Mouse (Mus musculus) embryo, embryonic 10 days (tissue): Measurements from ENCODE around the gene Ppme1.
A peak's percentile ranks its signal among the peaks of the same experiment; 100 is the strongest.

Experiments
- DNase-seq: peaks from one replicate; pipeline ENCODE4 v3.0.0-alpha.2; 2015; ENCODE audit warnings: low spot score

Ppme1 gene

DNA sequence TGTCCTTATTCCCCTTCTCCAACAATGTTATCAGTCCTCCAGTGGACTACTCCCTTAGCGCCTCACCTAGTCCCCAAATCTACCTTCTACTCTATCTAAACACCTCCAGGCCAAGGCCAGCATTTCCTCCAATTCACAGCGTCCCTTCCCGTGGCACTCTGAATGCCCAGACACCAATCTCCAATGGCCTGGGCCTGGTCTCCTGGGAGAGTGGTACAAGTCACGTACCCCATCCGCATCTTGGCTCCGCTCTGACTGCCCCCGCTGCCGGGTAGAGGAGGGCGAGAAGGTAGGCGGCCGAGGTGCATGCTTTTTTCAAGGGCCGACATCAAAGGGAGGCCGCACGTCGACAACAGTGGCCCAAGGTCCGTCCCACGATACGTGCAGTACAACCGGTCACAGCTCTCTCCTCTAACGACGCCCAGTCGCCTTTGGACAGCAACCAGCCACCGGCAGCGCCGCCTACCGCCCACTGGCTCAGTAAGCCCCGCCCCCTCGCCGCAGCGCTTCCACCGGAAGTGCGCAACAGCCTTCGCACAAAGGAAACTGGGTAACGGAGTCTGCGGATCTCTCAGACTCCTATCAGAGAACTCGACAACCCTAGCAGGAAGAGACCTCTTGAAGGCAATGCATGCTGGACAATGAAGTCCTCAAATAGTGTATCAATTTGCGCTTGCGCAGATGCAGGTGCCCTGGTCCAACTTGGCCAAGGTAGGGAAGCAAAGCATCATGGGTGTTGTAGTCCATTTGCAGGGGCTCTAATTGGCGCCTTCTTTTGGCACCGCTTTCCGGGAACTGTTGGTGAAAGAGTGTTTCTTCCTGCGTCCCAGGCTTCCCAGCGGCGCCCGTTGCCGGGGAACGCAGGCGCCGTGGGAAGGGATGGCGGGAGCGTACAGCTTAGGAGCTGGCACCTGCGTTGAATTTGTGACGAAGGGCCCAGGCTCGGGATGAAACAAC is at the start of gene Ppme1, which contains the start of gene C2cd3:
TSS of gene Ppme1 (minus strand) at position 813 of the 957 bp plus-strand sequence.
TSS of gene C2cd3 (plus strand) at position 739 of the 957 bp plus-strand sequence.
- DNase-seq = peak; percentile 99

DNA sequence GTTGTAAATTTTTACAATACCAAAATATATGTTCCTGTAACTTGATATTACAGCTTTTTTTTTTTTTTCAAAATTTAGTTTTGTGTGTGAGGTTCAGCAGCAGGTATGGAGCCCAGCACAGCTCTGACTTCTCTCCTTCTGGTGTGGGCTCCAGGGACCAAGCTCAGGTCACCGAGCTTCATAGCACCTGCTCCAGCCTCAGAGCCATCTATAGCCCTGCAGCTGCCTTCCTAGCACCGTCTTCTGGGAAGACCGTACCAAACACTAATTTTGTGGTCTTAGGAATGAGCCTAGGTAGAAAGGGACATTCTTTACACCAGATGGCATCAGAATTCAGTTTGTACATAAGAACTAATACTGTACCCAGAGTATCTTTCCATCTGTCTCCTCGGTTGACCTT is 36.6 kb upstream of the Ppme1 start:
- no peak for DNase-seq

DNA sequence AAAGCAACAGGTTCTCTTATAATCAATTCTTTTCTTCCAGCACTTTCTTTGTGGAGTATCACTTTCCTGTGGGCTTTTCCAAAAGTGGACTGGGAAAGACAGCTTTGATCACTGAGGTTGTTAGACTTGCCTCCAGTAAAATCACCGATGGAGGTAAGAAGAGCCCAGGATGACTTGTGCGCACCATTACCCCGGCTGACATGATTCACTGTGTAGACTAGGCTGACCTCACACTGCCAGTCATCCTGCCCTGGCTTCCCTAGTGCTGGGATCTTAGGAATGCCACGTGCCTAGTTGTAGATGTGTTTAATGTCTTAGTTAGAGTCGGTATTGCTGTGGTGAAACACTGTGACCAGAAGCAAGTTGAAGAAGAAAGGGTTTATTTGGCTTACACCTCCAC is 35.6 kb upstream of the Ppme1 start:
- no peak for DNase-seq

DNA sequence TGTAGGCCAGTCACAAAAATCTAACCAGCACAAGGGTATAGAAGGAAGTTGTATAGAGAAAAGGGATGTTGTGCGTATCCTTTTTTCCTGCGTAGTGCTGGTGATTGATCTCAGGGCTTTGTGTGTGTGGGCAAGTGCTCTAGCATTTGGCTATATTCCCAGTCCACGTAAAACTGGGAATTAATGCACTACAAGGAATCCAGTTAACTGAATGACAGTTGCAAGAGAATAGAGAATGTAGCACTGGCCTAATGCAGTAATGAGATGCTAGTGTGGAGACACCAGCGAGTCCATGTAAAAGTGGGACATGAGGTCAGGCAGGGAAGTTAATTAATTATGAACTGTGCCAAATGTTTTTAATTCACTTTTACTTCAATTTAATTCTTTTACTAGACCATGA is 30.6 kb upstream of the Ppme1 start:
- DNase-seq = no peak

DNA sequence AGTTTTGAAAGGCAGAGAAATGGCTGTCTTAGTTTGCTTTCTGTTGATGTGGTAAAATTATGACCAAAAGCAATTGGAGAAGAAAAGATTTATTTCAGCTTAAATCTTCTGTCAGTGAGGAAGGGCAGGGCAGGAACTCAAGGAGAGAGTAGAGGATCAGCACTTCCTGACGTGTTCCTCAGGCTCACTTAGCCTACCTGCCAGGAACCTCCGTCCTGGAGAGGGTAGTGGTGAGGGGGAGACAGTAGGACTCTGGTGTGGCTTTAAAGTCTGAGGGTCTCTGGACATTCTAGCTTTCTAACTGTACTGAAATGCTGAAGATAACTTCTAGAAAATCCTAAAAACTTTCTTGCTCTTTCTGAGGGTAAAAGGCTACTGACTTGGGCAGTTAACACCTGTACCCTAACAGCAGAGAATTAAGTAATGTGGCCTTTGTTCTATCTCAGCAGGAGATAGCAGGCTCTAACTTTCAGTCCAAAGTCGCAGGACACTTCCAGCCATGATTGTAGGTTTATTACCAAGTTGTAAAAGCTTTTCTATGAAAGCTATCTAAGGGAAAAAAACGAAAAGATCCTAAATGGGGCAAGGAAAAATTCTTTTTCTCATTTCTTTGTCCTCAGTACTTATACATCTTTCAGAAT is 28.9 kb upstream of the Ppme1 start:
- DNase-seq = no peak

DNA sequence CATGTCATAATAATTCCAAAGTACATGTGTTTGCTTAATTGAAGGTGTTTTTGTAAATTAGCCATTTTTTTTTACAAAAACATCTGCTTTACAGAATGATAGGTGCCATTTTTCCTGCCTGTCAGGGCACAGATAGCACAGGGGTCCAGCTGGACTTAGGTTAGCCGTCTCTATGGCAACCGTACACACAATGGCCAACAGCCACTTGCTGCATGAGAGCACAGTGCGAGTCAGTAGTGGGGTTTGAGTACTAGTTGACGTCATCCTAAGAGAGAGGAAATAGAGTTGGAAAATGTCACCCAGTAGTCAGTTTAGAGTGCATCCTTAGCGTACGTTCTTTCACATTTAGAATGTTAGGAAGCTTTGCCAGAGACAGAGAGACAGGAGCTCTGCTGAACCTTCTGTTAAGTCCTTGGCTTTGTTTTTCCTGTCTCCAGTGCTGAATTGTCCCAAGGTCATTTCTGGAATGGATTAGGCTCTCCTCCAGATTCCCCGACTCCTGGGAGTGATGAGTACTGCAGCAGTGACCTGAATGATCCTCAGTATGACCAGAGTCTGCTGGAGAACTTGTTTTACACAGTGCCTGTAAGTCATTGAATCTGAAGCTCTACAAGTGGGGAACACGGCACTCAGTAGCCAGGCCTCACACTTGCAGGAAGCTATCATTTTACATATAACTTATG is 27.3 kb upstream of the Ppme1 start:
- peak; percentile 81 for DNase-seq

DNA sequence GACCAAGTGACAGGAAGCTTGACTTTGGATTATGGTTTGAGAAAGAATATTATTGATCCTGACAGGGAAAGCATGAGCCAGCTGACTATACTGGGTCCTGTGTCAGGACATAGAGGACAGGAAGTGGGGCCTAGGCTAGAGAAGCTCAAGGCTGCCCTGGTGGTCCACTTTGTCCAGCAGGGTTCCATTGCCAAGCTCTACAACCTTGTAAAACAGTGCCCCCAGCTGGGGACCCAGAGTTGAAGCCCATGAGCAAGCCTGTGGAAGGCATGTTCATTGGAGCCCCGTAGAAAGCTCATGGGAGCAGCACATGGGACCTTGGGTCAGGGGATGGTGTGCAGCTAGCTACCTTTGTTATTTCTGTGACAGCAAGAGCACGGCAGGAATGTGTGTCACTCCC is 20.2 kb upstream of the Ppme1 start:
- no peak for DNase-seq

DNA sequence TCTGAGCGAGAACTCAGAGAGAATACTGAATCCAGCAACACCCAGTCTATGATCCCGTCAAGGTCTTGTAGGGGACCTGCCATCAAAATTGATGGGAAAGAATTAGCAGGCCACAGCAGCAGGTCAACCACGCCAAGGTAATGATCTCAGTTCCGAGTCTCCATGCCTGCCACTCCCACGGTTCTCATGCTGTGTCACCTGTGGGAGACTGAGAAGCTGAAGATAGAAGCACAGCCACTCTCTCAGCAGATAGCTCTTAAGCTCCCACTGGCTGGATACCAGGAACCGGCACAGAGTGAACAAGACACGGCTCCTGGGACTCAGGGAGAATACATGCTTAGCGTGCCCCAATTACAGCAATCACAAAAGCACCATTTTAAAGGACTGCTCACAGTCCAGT is 18.1 kb upstream of the Ppme1 start:
- DNase-seq = no peak

DNA sequence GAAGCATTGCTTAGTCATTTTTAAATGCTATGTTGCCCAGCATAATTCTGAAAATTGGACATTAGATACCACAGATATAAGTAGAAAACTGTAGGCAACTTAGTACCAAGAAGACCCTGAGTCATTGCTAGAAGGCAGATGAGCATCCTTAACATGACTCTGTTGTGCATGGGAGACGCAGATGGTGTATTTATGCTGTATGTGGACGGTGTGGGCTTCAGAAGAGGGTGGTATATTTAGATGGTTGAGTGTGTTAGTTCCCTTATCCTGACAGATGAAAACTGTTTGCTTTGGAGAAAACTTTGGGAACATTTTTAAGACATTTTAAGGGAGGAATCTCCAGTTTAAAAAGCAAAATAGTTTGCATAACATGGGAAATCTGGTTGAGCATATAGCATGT is 16.1 kb upstream of the Ppme1 start:
- DNase-seq = no peak

DNA sequence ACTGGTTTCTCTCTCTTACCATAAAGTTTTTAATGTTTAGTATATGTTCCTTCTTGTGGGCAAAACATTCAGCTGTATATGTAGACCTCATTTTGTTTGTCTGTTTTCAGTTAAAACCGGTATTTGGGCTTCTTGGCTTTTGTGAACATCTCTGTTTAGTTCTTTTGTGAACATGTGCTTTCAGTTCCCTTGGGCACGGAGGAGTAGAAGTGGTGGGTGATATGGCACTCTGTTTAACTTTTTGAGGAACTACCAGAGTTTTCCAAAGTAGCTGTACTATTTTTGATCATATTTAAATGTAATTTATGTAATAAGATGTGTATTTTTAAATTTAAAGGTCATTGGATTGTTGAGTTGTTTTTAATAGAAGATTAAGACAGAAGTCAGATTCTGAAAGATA is 11.1 kb upstream of the Ppme1 start:
- DNase-seq = no peak

DNA sequence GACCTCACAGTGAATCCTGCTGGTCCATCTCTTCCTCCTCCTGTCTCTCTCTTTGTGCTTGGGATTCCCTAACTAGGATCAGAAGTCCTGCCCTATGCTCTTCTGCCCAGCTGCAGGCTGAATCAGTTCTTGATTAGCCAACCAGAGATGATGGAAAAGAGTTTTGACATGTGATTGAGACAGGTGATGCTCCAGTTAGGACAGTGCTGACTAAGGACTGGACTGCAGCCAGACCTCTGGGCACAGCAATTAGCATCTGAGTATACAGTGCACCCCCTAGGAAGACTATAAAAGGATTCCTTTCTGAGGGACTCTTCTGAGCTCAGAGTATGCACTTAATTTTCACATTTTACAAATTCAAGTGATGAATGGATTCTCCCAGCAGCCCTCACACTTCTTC is 9.1 kb upstream of the Ppme1 start:
- no peak for DNase-seq

DNA sequence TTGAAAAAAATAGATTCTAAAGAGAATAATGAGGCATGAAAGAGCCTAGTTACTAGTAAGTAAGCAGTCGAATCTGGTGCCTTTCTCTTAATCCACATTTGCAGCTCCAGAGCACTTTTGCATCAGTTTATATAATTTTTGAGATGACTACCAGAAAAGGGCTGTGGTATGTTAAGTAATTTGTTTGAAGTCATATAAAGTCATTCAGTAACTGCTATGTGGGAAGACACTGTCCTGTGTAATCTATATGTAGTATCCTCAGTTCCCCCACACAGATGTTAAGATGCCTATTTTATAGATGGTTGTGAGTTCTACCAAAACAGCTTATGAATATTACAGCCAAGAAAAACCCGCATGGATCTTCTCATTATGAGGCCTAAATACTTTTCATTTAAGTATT is 6.2 kb upstream of the Ppme1 start:
- DNase-seq = no peak

DNA sequence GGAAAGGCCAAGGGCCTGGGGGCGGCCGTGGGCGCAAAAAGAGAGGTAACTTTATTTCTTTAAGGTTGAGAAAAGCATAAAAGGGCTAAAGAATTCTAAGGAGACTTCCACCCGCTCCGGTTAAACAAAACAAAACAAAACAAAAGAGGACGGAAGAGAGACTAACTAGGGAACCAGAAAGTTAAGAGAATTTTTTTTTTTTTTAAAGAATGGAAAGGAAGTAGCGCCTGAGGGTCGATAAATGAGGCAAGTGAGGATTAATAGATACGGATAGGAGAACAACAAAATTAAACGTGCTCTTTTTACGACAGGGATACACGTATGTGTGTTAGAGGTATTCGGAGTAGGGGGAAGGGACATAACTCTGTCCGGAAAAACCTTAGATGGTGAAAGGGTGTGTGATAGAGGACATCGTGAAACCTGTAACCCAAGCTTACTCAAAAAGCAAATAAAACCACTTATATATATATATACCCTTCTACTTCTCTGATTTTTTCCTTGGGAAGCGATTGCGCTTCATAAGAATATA is 409 bp upstream of the Ppme1 start:
- peak; percentile 43 for DNase-seq

DNA sequence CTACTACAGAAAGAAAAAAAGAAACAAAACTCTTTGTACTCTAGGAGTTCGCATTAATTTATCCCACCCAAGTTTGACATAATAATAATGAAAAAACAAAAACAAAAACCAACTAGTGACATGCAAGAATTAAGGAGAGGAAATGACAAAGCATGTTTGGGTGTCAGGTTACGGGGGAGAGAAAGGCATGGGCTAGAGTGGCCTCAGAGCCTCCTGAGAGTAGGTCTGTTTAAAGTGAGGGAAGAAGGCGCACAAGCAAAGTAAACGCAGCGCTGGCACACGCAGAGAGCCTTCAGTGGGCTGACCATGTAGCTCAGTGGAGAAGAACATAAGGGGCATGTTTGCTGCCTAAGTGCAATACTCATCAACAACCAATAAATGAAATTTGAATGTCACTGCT is 7.2 kb downstream of the Ppme1 start:
- peak; percentile 36 for DNase-seq

DNA sequence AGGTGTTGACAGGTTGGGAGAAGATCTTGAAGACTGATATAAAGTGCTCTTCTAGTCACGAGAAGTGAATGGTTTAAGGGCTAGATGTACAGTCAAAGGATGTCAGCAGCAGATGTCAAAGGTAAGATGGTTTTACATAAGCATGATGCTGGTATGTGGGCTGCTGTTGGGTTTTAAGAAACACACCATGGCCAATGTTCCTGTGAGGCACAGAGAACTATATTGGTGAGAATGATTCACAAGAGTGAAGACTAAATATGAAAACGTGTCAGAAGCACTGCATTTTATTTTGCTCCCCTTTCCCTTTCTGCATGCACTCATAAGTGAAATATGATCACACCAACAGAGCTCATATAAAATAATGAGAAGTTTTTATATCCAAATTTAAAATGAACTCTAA is 8.9 kb downstream of the Ppme1 start:
- no peak for DNase-seq

DNA sequence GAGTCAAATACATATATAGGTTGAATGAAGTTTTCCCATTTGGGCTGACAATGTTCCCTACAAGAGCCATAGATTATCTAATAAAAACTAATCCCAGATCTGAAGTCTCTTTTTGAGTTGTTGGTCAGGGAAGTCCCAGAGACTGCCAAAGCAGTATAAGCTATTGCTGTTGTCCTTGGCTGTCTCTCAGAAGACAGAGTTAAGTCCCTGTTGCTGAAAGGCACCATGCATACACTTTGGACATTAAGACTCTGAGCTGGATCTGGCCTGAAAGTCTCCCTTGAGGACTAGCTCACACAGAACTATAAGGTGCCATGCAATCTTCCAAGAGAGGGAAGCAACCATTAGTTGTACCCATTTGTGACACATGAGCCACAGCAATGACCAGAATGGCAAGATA is 14.3 kb downstream of the Ppme1 start:
- no peak for DNase-seq

DNA sequence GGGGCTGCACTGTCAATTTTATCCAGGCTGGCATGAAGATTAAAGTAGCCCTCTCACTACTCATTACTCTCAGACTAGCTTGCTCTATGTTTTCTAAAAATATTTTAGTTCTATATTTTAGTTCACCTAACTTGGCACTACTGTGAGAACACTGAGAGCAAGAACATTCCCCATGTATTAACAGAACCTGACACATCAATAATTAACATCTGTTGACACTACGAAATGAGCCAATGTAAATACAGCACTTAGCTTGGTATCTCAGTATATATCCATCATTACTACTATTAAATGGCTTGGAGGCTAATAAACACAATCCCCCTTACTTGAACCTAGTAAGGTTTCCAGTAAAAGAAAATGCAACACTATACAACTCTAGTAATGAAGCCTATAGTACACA is 15.3 kb downstream of the Ppme1 start:
- no peak for DNase-seq

DNA sequence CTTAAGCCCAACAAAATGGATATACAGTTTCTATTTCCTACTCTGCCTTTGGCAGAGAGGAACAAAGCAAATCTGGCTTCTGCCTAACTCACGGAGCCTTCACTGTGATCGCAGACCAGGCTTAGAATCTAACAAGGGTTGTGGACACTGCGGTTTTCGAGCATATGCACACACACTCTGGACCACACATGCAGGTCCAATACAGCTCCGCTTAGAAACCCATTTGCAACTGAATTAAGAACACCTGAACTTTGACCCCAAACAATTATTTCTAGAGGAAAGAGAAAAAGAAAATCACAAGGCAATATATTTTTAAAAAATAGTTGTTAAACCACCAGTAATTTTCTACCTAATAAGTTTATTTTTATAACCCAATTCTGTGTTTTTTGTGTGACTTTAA is 15.8 kb downstream of the Ppme1 start:
- DNase-seq = no peak

DNA sequence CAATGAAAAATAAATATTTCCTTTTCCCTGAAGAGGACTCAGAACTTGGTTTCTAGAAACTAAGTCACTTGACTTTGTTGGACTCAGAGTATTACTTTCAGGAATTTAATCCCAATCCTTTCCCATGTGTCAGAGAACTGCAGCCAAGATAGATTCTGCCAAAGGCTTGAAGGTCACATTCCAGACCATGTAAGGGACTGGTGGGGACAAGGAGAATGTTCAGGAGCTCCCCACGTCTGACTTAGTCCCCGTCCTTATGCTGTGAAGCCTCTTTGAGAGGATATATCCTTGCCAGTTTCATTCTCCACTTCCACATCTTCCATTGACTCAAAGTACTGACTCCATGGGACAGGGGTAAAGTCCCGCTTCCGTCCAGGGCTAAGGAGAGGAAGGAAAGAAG is 17.1 kb downstream of the Ppme1 start:
- DNase-seq = no peak

DNA sequence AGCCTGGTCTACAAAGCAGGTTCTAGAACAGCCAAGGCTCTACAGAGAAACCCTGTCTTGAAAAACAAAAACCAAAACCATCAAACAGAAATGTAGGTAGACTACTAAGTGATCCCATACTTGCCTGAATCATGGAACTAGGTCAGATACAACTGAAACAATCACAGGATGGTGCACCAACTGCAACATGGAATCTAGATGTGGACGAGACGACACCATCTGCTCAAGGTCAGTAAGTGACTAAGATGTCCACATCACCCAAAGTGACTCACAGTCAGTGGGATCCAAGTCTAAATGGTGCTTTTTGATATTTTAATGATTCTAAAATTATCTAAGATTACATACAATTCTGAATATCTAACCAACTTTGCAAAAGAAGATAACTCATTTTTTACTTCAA is 36.2 kb downstream of the Ppme1 start:
- DNase-seq = no peak

DNA sequence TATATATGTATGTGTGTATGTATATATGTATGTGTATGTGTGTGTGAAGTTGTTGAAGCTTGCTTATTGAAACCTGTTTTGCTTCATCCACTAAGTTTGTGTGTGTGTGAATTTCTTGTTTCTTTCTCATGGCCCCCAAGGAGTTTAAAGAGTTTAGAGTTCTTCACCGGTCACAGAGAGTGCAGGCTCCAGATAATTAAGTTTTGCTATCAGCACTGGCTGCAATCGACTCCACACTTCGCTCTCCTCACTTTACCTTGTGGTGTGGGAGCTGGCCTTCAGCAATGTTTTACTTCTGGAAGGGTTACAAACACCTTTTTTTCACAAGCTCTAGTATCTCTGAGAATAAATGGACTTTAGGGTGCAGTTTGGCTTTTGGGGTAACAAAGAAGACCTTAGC is 40.8 kb downstream of the Ppme1 start:
- DNase-seq = no peak

DNA sequence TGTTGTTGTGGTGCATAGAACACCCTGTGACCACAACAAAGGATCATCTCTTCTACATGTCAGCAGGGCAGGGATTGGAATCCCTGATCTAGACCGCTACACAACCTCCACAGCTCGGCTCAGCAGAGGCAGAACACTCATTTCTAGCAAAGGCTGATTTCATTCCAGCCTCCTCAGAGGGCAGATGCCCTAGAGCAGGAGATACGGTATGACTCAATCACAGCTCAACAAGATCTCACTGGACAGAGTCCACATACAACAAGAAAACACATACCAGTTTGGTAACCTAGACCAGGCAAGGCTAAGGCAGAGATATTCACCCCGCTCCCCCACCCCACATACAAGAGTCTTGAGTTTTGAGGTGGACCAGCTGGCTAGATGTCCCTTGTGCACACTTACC is 43.5 kb downstream of the Ppme1 start:
- DNase-seq = no peak

DNA sequence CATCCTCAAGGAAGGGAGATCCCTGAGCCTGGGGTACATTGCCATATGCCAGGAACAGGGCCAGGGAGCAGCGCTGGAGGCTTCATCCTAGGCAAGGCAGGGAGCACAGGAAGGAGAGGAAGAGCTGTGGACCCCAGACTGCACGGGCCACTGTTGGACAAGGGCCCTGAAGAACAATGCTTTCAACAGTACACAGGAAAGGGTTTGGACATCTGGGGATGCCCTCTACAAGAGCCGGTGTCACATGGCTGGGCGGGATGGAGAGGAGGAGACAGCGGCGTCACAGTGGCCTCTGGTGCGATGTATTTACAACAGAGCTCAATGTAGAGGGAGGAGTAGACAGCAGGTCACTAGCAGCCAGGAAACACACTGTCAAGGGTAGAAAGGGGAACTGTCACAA is 44.6 kb downstream of the Ppme1 start:
- no peak for DNase-seq
